Mouse (Mus musculus) heart, embryonic 11.5 days (tissue): ENCODE measurements around the gene Elmsan1. TPM values are rescaled to one million over a fixed set of nuclear protein-coding genes. Genes with fewer than 3 reads are reported as not detected.

ENCODE experiments used
- ATAC-seq: fragments of 200-750 bp; cut with Nextera tagmentation; replicated peaks from 2 replicates; pipeline ENCODE4 v1.8.0; 2017; ENCODE audit warnings: moderate library complexity; ENCODE audit not compliant: insufficient number of reproducible peaks, low FRiP score, low TSS enrichment
- H3K27ac ChIP-seq: fragments of 300-500 bp; sonication (generic); 2 replicates; pipeline ENCODE4 v1.5.1; 2014; ENCODE audit warnings: mild to moderate bottlenecking, low read depth, low read length
- H3K27me3 ChIP-seq: fragments of 300-500 bp; sonication (generic); 2 replicates; pipeline ENCODE4 v1.6.1; 2014; ENCODE audit warnings: mild to moderate bottlenecking, low read length, mixed read lengths; ENCODE audit not compliant: control insufficient read depth, insufficient read depth
- H3K36me3 ChIP-seq: fragments of 300-500 bp; sonication (generic); 2 replicates; pipeline ENCODE4 v1.6.1; 2014; ENCODE audit warnings: mild to moderate bottlenecking, low read length, moderate library complexity, mixed read lengths; ENCODE audit not compliant: control insufficient read depth, insufficient read depth
- H3K4me1 ChIP-seq: fragments of 300-500 bp; sonication (generic); 2 replicates; pipeline ENCODE4 v1.6.1; 2014; ENCODE audit warnings: low read length; ENCODE audit not compliant: control insufficient read depth, insufficient read depth
- H3K4me2 ChIP-seq: fragments of 300-500 bp; sonication (generic); 2 replicates; pipeline ENCODE4 v1.6.1; 2014; ENCODE audit warnings: mild to moderate bottlenecking, moderate library complexity
- H3K4me3 ChIP-seq: fragments of 300-500 bp; sonication (generic); 2 replicates; pipeline ENCODE4 v1.5.1; 2014; ENCODE audit warnings: low read depth, low read length
- H3K9ac ChIP-seq: fragments of 300-500 bp; sonication (generic); 2 replicates; pipeline ENCODE4 v1.6.1; 2014; ENCODE audit warnings: mild to moderate bottlenecking, low read depth, low read length, moderate library complexity
- H3K9me3 ChIP-seq: fragments of 300-500 bp; sonication (generic); replicated peaks from 2 replicates; pipeline ENCODE4 v1.6.1; 2016; ENCODE audit warnings: low read length; ENCODE audit not compliant: control insufficient read depth
- WGBS: fragments of 180-500 bp; shearing (Covaris S2); extraction: QIAGEN DNeasy Blood & Tissue Kit; methylation state at CpG from one replicate; pipeline ENCODE4 v1.1.7; 2014; ENCODE audit not compliant: insufficient replicate concordance; 5-methylcytosine and 5-hydroxymethylcytosine counted together
- polyA plus RNA-seq: library from polyadenylated mRNA; unstranded; fragments of >200 nt; fragmentation: Nextera tagmentation; extraction: Ambion mirVana; gene quantifications from 2 replicates; pipeline ENCODE4 v1.2.1, GENCODE M21; 2014

The Elmsan1 gene
- polyA plus RNA-seq, 1 experiment from 2014 or later = 7.1 TPM

DNA sequence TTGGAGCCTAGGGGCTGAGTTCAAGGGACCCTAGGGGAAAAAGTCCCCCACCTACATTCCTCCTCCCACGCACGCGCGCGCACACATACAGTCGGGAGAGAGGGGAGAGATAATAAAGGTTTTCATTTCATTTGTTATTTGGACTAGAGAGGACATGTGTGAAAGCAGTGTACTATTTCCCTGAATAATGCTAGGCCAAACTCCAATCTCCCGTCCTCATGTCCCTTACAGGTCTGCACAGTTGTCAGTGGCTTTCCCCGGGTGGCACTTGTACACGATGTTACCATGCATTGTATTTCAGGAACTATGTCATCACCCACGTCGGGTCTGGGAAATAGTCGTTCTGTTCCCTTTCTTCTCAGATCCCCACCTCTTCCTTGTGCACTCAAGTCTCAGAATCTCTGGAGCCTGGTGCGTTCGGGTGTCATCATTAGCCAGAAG is 460 bp upstream of the Elmsan1 start:
- H3K4me1 ChIP-seq = peaks cover 23% of the 10 kb centered on the region
- H3K9me3 ChIP-seq = no peaks in the 10 kb centered on the region
- no peaks in the 10 kb centered on the region for H3K27me3 ChIP-seq
- peak overlapping the region; percentile 85 for H3K4me2 ChIP-seq
- ATAC-seq = no peak
- H3K27ac ChIP-seq = peak overlapping the region; percentile 78
- H3K4me3 ChIP-seq = peak overlapping the region; percentile 73
- peak overlapping the region; percentile 92 for H3K9ac ChIP-seq
- no peaks in the 10 kb centered on the region for H3K36me3 ChIP-seq
- WGBS = 8% methylated on average over 14 of the region's 14 CpGs

DNA sequence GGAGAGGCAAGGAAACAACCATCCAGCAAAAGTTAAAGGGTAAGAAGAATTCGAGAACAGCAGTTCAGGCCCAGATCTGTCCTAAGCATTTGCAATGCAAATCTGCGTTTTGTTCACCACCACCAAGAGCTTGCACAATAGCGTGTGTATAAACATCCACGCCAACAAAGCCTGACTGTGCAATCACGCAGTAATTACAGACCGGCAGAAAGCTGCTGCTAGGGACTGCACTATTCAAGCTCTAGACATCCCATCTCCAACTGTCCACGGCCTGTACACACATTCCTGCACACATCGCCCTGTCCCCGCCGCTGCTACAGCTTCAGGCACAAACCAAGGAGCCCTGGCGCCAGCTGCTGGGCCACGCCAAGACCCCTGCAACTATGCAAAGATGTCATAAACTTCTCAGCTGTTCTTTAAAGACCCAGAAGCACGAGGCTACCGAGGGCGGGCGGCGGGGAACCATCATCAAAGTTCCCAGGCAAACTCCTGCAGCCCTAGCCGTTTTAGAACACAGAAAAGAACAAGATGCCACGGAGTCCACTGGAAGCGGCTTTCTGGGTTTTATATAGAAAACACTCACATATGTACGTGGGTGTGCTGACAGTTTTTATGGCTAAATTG is 1.1 kb downstream of the Elmsan1 start:
- no peaks in the 10 kb centered on the region for H3K36me3 ChIP-seq
- peak overlapping the region; percentile 78 for H3K27ac ChIP-seq
- peak overlapping the region; percentile 73 for H3K4me3 ChIP-seq
- H3K4me2 ChIP-seq = peak overlapping the region; percentile 85
- no peaks in the 10 kb centered on the region for H3K27me3 ChIP-seq
- H3K9me3 ChIP-seq = no peaks in the 10 kb centered on the region
- H3K9ac ChIP-seq = peak overlapping the region; percentile 92
- peaks cover 30% of the 10 kb centered on the region for H3K4me1 ChIP-seq
- 9% methylated on average over 21 of the region's 21 CpGs for WGBS
- no peak for ATAC-seq

GRCm38 (mm10) chr12:84217111-84217507 is 1.6 kb downstream of the Elmsan1 start:
- Histone ChIP-seq H3K27me3 (no peaks in the 10 kb centered on the region), H3K4me2 (peak overlapping the region; percentile 85), H3K4me3 (peak overlapping the region; percentile 73), H3K36me3 (no peaks in the 10 kb centered on the region), H3K9ac (no peak overlapping the region; the same call in 1 of the 2 replicates), H3K9me3 (no peaks in the 10 kb centered on the region), H3K27ac (no peak overlapping the region), H3K4me1 (peaks cover 34% of the 10 kb centered on the region)
- ATAC-seq = no peak
- WGBS = 38% methylated on average over 4 of the region's 4 CpGs

- no peak overlapping the region for H3K4me3 ChIP-seq
- ATAC-seq = no peak
- H3K4me2 ChIP-seq = no peak overlapping the region
- H3K9ac ChIP-seq = 0 out of 2 replicates have a peak overlapping the region, but pooled peaks have one; percentile 0
- no peaks in the 10 kb centered on the region for H3K9me3 ChIP-seq
- no peaks in the 10 kb centered on the region for H3K36me3 ChIP-seq
- peaks cover 45% of the 10 kb centered on the region for H3K4me1 ChIP-seq
- 66% methylated on average over 11 of the region's 11 CpGs for WGBS
- H3K27me3 ChIP-seq = no peaks in the 10 kb centered on the region
- peak overlapping the region; percentile 24; the same call in 1 of the 2 replicates for H3K27ac ChIP-seq
These were observed 2.8 kb downstream of the Elmsan1 start for GRCm38 (mm10) chr12:84215758-84216440.

GRCm38 (mm10) chr12:84214495-84215175 is 4.0 kb downstream of the Elmsan1 start:
- Histone ChIP-seq H3K27me3 (no peaks in the 10 kb centered on the region), H3K9me3 (no peaks in the 10 kb centered on the region), H3K27ac (peak overlapping the region; percentile 46), H3K4me3 (no peak overlapping the region), H3K4me1 (peaks cover 49% of the 10 kb centered on the region), H3K4me2 (peak overlapping the region; percentile 10; the same call in 1 of the 2 replicates), H3K36me3 (no peaks in the 10 kb centered on the region), H3K9ac (no peak overlapping the region)
- 40% methylated on average over 14 of the region's 14 CpGs for WGBS
- ATAC-seq = no peak

DNA sequence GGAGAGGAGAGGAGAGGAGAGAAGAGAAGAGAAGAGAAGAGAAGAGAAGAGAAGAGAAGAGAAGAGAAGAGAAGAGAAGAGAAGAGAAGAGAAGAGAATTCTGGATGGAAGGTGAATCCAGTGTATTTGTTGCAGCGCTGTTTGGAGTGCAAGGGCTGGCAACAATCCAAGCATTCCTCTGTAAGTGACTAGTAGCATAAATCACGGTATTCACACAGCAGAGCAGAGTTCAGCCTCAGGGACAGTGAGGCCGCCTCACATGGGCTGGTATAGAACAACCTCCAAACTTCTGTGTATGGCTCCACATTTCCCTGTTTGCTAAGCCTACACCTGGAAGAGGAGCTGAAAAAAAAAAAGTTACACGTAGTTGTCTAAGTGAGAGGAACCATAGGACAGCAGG is 6.4 kb downstream of the Elmsan1 start:
- peaks cover 55% of the 10 kb centered on the region for H3K4me1 ChIP-seq
- no peak overlapping the region for H3K4me3 ChIP-seq
- no peaks in the 10 kb centered on the region for H3K27me3 ChIP-seq
- H3K9me3 ChIP-seq = no peaks in the 10 kb centered on the region
- H3K27ac ChIP-seq = no peak overlapping the region
- H3K4me2 ChIP-seq = no peak overlapping the region
- WGBS = 30% methylated on average over 4 of the region's 4 CpGs
- H3K9ac ChIP-seq = no peak overlapping the region
- H3K36me3 ChIP-seq = no peaks in the 10 kb centered on the region; the same call in 1 of the 2 replicates
- no peak for ATAC-seq

- 64% methylated on average over 9 of the region's 9 CpGs for WGBS
- Histone ChIP-seq H3K4me1 (peaks cover 64% of the 10 kb centered on the region), H3K9me3 (no peaks in the 10 kb centered on the region), H3K9ac (no peak overlapping the region), H3K36me3 (no peaks in the 10 kb centered on the region; the same call in 1 of the 2 replicates), H3K27me3 (no peaks in the 10 kb centered on the region), H3K4me2 (peak overlapping the region; percentile 19; the same call in 1 of the 2 replicates), H3K4me3 (no peak overlapping the region), H3K27ac (no peak overlapping the region)
- ATAC-seq = no peak
These were observed 7.6 kb downstream of the Elmsan1 start for GRCm38 (mm10) chr12:84211021-84211538.

- 81% methylated on average over 11 of the region's 11 CpGs for WGBS
- Histone ChIP-seq H3K4me2 (no peak overlapping the region), H3K9me3 (no peaks in the 10 kb centered on the region), H3K4me3 (no peak overlapping the region), H3K36me3 (no peaks in the 10 kb centered on the region; the same call in 1 of the 2 replicates), H3K4me1 (peaks cover 61% of the 10 kb centered on the region), H3K9ac (no peak overlapping the region), H3K27ac (no peak overlapping the region), H3K27me3 (no peaks in the 10 kb centered on the region)
- no peak for ATAC-seq
These were observed 8.4 kb downstream of the Elmsan1 start for GRCm38 (mm10) chr12:84210288-84210687.
